Mouse (Mus musculus) left cerebral cortex, postnatal 4 days (tissue): ENCODE measurements at regions not wholly inside any gene's neighbourhood (a gene's known extent, or its start where the extent isn't known, plus 50 kb on each side); places are given as distances from the start of the nearest gene placed in this dataset.
A peak's percentile ranks its signal among the peaks of the same experiment; 100 is the strongest.

Experiments used
- DNase-seq: peaks from one replicate; pipeline ENCODE4 v3.0.0-alpha.2; 2022
- intact Hi-C: fragments of 180-260 bp; cut with DNase I; formaldehyde crosslinking; loops from one replicate; pipeline ENCODE4 v1.15.1; 2025

- no peak for DNase-seq
- intact Hi-C loops: no loop called here
Observed at GRCm38 (mm10) chr8:115778433-115778832, 70.8 kb upstream of the Maf start.

DNA sequence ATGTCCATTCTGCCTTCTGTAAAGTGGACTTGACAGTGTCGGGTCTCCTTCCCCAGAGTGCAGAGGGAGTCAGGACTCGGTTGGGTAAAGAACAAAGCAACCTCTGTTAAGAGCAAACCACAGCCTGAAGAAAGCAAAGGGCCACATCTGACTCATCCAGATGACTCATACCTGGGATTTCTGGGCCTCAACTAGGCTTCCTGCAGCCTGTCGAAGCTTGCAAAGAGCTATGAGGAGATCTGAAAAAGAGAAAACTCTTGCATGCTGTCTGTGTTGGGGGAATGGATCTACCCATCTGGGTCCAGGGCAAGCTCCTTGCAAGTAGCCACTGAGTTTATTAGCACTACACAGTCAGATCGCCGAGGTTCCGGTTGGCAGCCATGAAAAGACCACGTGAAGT lies 63.5 kb upstream of the Maf start:
- intact Hi-C loops: no loop called here
- DNase-seq: no peak

- intact Hi-C loops: no loop called here
- no peak for DNase-seq
Observed at GRCm38 (mm10) chr8:115768631-115769030, 61.0 kb upstream of the Maf start.

DNA sequence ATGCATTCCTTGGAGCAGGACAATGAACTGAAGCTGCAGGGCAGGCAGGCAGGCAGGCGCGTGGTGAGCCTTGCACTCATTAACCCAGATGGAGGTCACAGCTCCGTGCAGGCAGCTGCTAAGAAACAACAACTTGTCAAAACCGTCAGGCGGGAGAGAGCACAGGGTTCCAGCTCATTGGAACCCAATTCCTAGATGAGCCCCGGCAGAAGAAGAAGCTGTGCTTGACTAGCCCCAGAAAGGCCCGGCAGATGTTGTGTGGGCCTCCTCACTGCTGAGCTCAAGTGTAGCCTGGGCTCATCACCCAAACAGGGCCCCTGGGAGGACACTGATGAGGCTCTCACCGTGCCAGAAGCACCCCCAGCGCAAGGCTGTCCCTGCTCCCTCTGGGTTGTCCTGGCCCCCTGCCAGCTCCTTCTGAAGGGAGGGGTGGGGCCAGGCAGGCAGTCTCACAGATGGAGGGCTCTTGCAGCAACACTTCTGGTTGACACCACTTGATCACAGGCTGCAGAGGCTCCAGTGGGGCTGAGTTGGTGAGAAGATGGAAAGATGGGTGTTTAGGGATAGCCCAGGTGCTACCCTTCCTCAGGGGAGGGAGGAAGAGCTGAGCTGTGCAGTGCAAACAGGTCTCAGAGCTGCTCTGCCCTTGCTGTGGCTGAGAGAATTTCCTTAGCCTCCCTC lies 58.8 kb upstream of the Maf start:
- intact Hi-C loops: no loop called here
- peak; percentile 73 for DNase-seq

DNA sequence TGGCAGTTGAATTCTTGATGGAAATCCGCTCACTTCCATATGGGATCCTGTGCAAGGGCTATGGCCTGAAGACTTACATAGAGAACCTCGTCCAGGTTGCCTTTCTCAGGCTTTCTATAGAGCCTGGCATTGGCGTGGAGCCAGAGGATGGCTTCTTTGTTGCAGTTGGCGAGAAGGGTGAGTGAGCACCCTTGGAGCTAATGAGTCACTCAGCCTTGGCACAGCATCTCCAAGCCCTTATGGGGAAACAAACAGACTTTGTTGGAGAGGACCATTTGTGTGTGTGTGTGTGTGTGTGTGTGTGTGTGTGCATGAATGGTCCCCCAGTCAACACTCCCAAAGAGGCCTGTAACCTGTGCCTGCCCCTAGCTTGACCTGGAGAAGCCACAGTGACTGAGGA lies 57.0 kb upstream of the Maf start:
- DNase-seq: peak; percentile 38
- intact Hi-C loops: no loop called here

GRCm38 (mm10) chr8:115758011-115758410 lies 50.4 kb upstream of the Maf start:
- intact Hi-C loops: no loop called here
- DNase-seq: no peak
